Mouse (Mus musculus): Measurements from ENCODE around the gene Cyp2t4.

GRCm38 (mm10) chr7:27193731-27194130, 40.2 kb downstream of the Cyp2t4 start:
- TF ChIP-seq POLR2AphosphoS5 (IDR thresholded peaks at IDR 0.05; ENCODE audit: borderline replicate concordance, low read depth, low read length), result no peak
- no peak for TF ChIP-seq UBTF (IDR thresholded peaks at IDR 0.05; ENCODE audit: borderline replicate concordance, insufficient read depth, low read depth, low read length)
- TF ChIP-seq CTCF (IDR thresholded peaks at IDR 0.05 in 2 of 3, conservative IDR thresholded peaks at IDR 0.05 in 1 of 3; ENCODE audit: control insufficient read depth in 1 of 3, insufficient read depth in 1 of 3, low read depth in 2 of 3, low read length in 3 of 3, poor library complexity in 1 of 3, severe bottlenecking in 1 of 3), result no peak
- no peak for TF ChIP-seq USF1 (IDR thresholded peaks at IDR 0.05; ENCODE audit: low read depth, low read length)
- no peak for TF ChIP-seq MAZ (IDR thresholded peaks at IDR 0.05; ENCODE audit: low read depth, low read length)
- no peak for TF ChIP-seq CHD2 (IDR thresholded peaks at IDR 0.05; ENCODE audit: low read length)
- no peak for TF ChIP-seq POLR2A (IDR thresholded peaks at IDR 0.05; ENCODE audit: control insufficient read depth in 1 of 2, insufficient read depth in 1 of 2, low read depth in 1 of 2, low read length in 2 of 2, poor library complexity in 1 of 2)
- TF ChIP-seq MAFK (IDR thresholded peaks at IDR 0.05; ENCODE audit: borderline replicate concordance, low read depth, low read length), result no peak
- TF ChIP-seq RCOR1 (IDR thresholded peaks at IDR 0.05; ENCODE audit: low read depth, low read length), result no peak
- no peak for TF ChIP-seq GATA1 (IDR thresholded peaks at IDR 0.05; ENCODE audit: low read depth, low read length)
- TF ChIP-seq POLR2AphosphoS2 (IDR thresholded peaks at IDR 0.05; ENCODE audit: low read length), result no peak
- no peak for TF ChIP-seq GABPA (IDR thresholded peaks at IDR 0.05; ENCODE audit: low read depth, low read length)
